Mouse (Mus musculus) spleen, postnatal 10 days (tissue): ENCODE results near the gene Mrgprb5.
"Not testable (repeated sequence)": the region's sequence is repeated elsewhere in the genome, so short reads cannot be mapped to it uniquely, and the experiment has no call there.

Source experiments
- DNase-seq, 2 experiments: peaks; one replicate each; pipeline ENCODE4 v3.0.0; 2021 to 2022; ENCODE audit warnings: low spot score in 2 of 2

The Mrgprb5 gene

DNA sequence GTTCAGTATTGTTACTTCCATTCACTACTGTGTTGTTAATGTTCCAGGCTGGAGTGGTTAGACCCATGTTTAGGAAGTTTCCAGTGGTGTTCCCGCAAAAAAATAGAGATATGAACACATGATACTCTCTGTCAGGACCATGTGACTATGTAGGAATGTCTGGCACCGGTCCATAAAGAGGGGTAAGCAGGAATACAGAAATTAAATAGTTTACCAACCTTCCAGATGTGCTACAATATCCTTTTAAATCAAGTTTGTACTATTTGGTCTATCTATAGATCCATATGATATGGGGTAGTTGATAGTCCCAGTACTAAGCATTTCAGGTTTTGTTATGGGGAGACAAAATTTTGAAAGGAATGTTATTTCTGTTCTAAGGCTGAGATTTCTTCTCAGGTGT, at the start of gene Mrgprb5:
Gene Mrgprb5 (minus strand): TSS at position 101 of the 400 bp plus-strand sequence.
- DNase-seq = no peak

DNA sequence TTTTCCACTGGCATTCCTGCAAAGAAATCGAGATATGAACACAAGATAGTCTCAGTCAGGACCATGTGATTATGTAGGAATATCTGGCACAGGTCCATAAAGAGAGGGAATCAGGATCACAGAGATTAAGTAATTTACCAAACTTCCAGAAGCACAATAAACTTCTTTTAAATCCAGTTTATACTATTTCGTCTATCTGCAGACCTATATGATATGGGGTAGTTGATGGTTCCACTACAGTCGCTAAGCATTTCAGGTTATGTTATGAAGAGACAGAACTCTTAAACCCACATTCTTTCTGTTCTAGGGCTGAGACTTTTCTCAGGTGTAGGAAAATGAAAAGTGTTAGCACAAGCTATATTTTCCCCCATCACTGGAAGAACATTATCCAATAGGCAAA, 30.4 kb upstream of the Mrgprb5 start, which contains the start of gene Mrgprb4:
Gene Mrgprb4 (minus strand): TSS at position 101 of the 400 bp plus-strand sequence.
- no peak for DNase-seq

DNA sequence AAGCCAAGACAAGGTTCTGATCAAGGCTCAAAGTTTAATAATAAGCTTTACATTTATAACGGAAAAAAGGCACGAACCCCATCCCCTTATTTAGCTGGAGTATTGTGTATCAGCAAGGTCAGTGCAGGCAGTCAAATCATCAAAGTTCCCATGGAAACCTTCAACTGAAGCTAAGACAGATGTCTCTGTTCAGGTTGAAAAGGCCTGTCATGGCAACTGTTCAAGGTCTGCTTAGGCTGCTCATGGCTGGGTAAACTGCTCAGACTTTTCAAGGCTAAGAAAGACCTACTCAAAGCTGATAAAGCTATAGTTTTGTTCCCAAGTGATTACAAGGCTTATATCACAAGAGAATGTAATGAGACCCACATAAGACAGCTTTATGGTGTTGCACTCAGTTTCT, 1.3 kb downstream of the Mrgprb5 start:
- DNase-seq = no peak

DNA sequence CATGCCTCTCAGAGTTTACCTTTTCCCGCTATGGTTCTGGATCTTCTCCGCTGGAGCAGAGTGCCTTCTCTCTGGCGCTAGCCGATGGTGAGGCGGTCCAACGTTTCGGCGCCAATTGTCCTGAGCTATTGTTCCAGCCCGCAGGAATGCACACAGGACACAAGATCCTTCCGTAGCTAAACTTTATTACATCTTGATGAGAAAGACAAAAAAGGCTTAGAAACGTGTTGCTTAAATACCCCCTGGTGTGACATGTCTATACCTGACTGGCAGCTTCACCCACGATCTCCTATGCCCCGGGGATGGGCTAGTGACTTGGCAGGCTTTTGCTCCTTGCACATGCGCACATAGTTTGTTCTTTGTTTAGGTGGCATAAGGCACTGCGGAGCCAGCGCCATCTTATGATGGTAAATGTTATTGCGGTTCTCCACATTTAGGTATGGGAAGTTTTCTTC, 30.5 kb downstream of the Mrgprb5 start:
- no peak for DNase-seq

DNA sequence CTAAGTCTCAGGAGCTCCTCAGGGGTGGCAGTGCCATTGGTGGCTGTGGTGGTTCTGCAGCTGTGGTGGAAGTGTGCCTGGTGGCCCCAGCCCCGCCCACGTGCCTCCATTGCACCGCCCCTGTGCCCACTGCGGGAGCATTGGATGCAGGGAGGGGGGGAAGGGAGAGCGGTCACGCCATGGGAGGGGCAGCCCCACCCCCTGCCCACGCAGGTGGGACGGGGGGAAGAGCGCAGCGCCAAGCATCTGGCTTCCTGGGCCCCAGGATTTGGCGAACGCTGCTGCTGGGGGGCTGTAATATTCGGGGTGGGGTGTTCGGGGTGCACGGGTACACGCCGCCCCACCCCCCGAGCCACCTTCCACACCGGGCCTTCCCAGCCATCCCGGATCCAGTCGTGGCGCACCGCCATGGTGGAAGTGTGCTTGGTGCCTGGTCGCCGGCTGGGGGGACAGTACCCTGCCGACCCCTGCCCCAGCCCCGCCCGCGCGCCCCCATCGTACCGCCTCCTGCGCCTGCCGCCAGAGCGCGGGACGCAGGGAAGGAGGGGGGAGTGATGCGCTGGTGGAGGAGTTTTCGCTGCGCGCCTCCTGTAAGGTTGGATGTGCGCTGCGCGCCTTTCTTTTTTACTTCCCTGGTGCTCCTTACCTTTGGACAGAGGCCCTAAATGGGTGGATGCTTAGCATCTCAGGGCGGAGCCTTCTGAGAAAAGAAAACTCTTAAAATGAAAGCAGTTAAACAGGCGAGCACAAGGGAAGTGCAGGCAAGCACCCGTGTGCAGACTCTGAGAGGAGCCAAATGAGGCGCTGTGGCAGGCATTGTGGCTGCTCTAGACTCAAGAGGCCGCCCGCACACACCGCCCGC, 31.4 kb downstream of the Mrgprb5 start:
- peak in 1 of 2 experiments; percentile 40 for DNase-seq

DNA sequence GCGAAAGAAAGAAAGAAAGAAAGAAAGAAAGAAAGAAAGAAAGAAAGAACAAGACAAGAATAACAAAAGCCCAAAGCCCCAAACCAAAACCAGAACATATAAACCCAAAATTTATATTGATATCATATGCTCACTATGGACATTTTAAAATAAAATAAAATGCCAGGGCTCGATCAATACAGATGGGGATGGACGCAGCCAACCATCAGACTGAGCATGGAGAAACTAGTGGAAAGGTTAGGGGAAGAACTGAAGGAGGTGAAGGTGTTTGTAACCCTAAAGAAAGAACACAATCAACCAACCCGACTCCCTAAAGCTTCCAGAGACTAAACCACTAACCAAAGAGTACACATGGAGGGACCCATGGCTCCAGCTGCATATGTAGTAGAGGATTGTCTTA, 36.1 kb downstream of the Mrgprb5 start:
- DNase-seq = no peak

GRCm38 (mm10) chr7:48132247-48132646, 36.6 kb downstream of the Mrgprb5 start:
- DNase-seq = not testable (repeated sequence)

DNA sequence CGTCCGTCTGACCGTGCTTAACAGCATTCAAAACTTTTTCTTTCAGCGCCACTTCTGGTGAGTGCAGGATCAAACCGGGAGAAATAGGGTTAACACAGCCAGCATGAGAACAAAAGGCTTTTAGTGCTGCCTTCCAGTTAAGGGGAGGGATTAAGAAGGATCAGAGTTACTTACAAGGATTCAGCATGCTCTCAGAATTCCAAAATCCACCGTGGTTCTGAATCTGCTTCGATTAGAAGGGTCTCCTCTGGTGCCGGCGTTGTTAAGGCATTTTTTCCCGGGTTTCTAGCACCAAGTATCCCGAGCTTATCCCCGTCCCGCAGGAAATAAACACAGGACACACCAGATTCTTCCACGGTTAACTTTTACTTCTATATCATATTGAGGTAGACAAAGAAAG, 37.0 kb downstream of the Mrgprb5 start:
- not testable (repeated sequence) for DNase-seq

GRCm38 (mm10) chr7:48123806-48124205, 45.0 kb downstream of the Mrgprb5 start:
- DNase-seq = no peak
